Mouse (Mus musculus) kidney, adult 2 months (tissue): Measurements from ENCODE around the gene Zbtb38. TPM values are rescaled to one million over a fixed set of nuclear protein-coding genes. Genes with fewer than 3 reads are reported as not detected.

Source experiments
- DNase-seq: peaks from one replicate; pipeline ENCODE4 v3.0.0; 2021
- H3K27ac ChIP-seq: fragments of 200-500 bp; 2 replicates; pipeline ENCODE4 v1.5.1; 2012; ENCODE audit warnings: low read depth, low read length, control low read depth, inconsistent platforms; ENCODE audit not compliant: insufficient read depth
- H3K27me3 ChIP-seq: fragments of 200-500 bp; replicated peaks from 2 replicates; pipeline ENCODE4 v1.6.1; 2012; ENCODE audit warnings: mild to moderate bottlenecking, moderate library complexity, low read length, inconsistent platforms; ENCODE audit not compliant: control insufficient read depth, insufficient read depth
- H3K36me3 ChIP-seq: fragments of 200-500 bp; 2 replicates; pipeline ENCODE4 v1.6.1; 2012; ENCODE audit warnings: mild to moderate bottlenecking, moderate library complexity, low read length, inconsistent platforms; ENCODE audit not compliant: control insufficient read depth, insufficient read depth
- H3K4me1 ChIP-seq: fragments of 200-500 bp; 2 replicates; pipeline ENCODE4 v1.6.1; 2011; ENCODE audit warnings: low read length; ENCODE audit not compliant: control insufficient read depth, insufficient read depth
- H3K4me3 ChIP-seq: fragments of 200-500 bp; 2 replicates; pipeline ENCODE4 v1.5.1; 2011; ENCODE audit warnings: mild to moderate bottlenecking, low read depth, low read length, control low read depth; ENCODE audit not compliant: insufficient read depth
- CTCF ChIP-seq: fragments of 200-500 bp; conservative IDR thresholded peaks from 2 replicates; pipeline ENCODE4 v1.5.1; 2011; ENCODE audit warnings: low read depth, mild to moderate bottlenecking, control low read depth, low read length, moderate library complexity, mixed read lengths; ENCODE audit not compliant: insufficient read depth, insufficient read length
- POLR2A ChIP-seq: fragments of 200-500 bp; IDR thresholded peaks from one replicate; pipeline ENCODE4 v1.6.1; 2011; ENCODE audit warnings: low read depth, low read length, control low read depth
- WGBS: fragments of 180-500 bp; shearing (Covaris S2); methylation state at CpG from one replicate; pipeline ENCODE4 v1.1.7; 2018; 5-methylcytosine and 5-hydroxymethylcytosine counted together
- polyA plus RNA-seq: library from polyadenylated mRNA; depleted of rRNA; stranded (reverse); fragments of >200 nt; gene quantifications from 2 replicates; pipeline ENCODE4 v1.2.3, GENCODE M21; 2012

Zbtb38 gene
- polyA plus RNA-seq, 1 experiment, result 10.2 TPM

DNA sequence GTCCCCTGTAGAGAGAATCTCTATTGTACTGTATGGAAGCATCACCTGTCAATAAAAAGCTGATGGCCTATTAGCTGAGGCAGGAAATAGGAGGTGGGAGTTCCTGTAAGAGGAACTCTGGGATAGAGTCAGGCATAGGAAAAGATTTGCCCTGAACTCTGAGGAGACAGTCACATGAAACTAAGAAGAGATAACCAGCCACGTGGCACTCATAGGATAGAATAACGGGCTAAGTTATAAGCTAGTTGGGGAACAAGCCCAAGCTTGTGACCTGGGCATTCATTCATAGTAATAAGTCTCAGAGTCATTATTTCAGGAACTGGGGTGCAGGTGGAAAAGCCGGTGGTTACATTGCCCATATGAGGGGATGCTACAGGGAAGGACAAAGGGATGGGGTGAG, 10.4 kb upstream of the Zbtb38 start:
- TF ChIP-seq CTCF (no peak), POLR2A (no peak)
- Histone ChIP-seq H3K4me3 (no peak overlapping the region), H3K4me1 (no peaks in the 10 kb centered on the region; the same call in 1 of the 2 replicates), H3K27ac (no peak overlapping the region), H3K27me3 (no peaks in the 10 kb centered on the region), H3K36me3 (no peaks in the 10 kb centered on the region)
- no peak for DNase-seq
- 90% methylated on average over 3 of the region's 3 CpGs for WGBS

DNA sequence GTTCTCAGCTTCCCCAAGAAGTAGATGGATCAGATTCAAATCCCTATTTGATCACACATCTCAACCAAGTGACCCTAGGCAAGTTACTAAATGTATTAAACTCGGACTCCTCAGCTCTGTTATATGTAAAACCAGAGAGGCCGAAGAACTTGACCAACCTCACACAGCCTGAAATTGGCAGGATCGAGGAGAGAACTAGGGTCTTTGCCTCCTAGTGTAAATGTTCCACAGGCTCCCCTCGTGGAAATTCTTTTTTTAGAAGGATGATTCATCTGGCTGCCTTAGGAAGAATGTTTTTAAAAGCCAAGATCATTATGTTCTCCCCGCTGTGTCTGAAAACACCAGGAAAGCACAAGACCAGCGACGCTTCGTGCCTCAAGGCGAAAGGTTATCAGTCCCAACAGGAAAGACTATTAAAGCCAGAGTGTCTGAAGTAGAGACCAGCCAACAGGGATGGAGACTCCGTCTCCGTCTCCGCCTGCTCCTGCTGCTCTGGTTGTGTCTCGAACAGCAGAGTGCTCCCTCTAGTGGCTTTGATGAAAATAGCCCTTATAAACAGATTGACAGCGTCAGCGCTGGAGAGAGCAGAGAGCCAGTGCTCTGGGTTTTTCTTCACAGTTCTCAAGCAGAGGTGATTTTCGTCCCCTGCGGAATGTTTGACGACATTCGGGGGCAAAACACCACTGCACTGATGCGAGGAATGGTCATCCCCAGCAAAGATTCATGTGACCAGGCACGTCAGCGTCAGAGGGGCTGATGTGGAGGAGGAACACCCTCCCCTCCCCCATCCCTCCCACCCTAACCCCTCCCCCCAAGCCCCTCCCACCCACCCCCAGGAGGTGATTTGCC, 6.3 kb upstream of the Zbtb38 start:
- no peaks in the 10 kb centered on the region; the same call in 1 of the 2 replicates for H3K4me1 ChIP-seq
- H3K4me3 ChIP-seq, result peak overlapping the region; percentile 43; the same call in 1 of the 2 replicates
- DNase-seq, result peak; percentile 93
- H3K27me3 ChIP-seq, result no peaks in the 10 kb centered on the region
- peak overlapping the region; percentile 86 for H3K27ac ChIP-seq
- no peaks in the 10 kb centered on the region for H3K36me3 ChIP-seq
- 7% methylated on average over 22 of the region's 22 CpGs for WGBS
- TF ChIP-seq POLR2A (no peak), CTCF (peak; percentile 91)

DNA sequence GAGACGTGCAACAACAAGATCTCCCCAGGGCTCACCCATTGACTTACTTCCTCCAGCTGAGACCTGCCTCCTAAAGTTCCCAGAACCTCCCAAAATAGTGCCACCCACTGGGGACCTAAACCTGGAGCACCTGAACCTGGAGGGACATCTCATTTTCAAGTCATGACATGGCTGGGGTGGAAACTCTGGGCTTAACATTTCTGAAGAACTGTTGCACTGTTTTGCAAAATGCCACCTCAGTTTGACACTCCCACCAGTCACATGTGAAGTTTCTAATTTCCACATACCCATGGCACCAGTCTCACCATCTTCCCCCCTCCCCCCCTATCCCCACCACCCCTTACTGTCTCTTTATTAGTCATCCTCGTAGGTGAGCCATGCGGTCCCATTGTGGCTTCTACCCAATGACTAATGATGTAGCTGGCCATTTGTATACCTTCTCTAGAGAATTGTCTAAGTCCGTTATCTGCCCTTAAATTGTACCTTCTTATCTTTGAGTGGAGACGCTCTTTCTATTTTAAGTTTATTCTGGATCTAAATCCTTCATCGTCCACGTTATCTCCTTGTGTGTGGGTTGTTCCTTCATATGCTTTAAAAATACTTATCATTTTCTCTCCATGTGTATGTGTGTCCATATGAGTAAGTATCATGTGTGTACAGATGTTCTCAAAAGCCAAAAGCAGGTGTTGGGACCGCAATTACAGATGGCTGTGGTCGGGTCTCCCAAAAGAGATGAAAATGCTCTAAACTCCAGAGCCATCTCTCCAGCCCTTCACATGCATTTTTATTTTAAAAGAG, 4.2 kb upstream of the Zbtb38 start:
- Histone ChIP-seq H3K27ac (no peak overlapping the region), H3K36me3 (no peaks in the 10 kb centered on the region), H3K4me1 (no peaks in the 10 kb centered on the region; the same call in 1 of the 2 replicates), H3K4me3 (no peak overlapping the region), H3K27me3 (no peaks in the 10 kb centered on the region)
- TF ChIP-seq POLR2A (no peak), CTCF (no peak)
- WGBS, result 95% methylated on average over 9 of the region's 9 CpGs
- DNase-seq, result no peak

DNA sequence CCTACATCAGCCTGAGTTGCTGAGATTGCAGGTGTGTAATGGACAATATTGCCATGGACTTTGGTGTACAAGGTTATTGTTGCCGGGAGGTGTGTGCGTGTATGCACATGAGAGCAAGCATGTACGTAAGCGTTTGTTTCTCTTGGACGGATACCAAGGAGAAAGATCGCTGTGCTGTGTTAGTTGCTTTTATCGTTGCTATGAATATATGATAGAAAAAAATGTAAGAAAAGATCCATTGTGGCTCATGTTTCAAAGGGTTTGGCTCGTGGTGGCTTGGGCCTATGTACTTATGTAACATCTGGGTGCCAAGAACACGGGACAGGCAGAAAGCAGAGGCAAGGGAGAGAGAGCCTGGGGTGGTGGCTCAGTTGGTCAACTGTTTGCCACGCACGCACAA, 3.1 kb upstream of the Zbtb38 start:
- Histone ChIP-seq H3K4me1 (no peaks in the 10 kb centered on the region; the same call in 1 of the 2 replicates), H3K27me3 (no peaks in the 10 kb centered on the region), H3K4me3 (no peak overlapping the region), H3K36me3 (no peaks in the 10 kb centered on the region), H3K27ac (no peak overlapping the region)
- DNase-seq, result no peak
- WGBS, result 79% methylated on average over 11 of the region's 11 CpGs
- TF ChIP-seq POLR2A (no peak), CTCF (no peak)

DNA sequence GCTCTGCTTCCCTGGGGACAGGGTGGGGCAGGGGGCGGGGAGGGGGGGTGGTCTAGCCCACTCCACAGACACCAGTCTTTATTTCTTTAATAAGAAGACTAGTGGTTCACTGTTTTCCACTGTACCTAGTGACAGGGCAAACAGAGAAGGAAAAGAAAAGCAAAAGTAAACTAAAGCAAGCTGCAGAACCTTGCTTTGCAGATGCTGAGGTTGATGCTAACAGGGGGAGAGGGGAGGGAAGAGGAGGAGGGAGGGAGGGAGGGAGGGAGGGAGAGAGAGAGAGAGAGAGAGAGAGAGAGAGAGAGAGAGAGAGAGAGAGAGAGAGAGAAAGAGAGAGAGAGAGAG, 2.0 kb upstream of the Zbtb38 start:
- Histone ChIP-seq H3K27me3 (no peaks in the 10 kb centered on the region), H3K4me3 (no peak overlapping the region), H3K27ac (no peak overlapping the region), H3K36me3 (no peaks in the 10 kb centered on the region), H3K4me1 (no peaks in the 10 kb centered on the region; the same call in 1 of the 2 replicates)
- WGBS, result 47% methylated on average over 1 of the region's 1 CpGs
- DNase-seq, result no peak
- TF ChIP-seq CTCF, result no peak
- no peak for TF ChIP-seq POLR2A

DNA sequence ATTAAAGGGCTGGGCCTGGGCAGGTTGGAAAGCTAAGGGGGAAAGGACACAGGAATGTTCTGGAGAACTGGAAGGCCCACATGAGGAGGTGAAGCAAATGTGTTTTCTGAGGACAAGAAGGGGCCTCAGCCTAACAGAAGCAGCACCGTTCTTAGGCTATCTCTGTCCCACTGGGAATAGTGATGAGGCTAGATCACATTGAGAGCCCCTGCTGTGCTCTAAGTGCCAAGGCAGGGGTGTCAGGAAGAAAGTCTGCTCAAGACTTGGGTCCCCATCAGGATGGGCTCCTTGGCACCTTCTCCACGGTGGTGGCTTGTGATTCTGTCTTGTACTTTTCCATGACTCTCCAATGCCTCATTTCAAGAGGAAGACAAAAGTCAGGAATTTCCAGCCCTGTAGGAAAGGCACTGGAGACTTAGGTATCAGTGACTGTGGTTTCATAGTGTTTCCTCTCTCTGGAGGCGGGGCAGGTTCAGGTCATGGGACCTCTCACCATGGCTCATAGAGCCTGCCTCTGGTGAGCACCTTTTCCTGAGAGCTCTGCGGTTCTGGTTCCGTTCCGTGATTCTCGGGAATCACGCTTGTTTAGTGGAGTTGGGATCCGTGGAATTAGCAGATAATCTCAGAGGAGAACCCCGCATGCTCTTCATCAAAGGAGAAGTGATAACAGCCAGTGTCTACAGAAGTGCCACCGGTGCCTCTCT, 1.4 kb upstream of the Zbtb38 start:
- Histone ChIP-seq H3K27ac (peak overlapping the region; percentile 1; the same call in 1 of the 2 replicates), H3K4me3 (no peak overlapping the region), H3K36me3 (no peaks in the 10 kb centered on the region), H3K4me1 (no peaks in the 10 kb centered on the region), H3K27me3 (no peaks in the 10 kb centered on the region)
- WGBS, result 84% methylated on average over 11 of the region's 11 CpGs
- TF ChIP-seq POLR2A, result no peak
- TF ChIP-seq CTCF, result no peak
- peak; percentile 35 for DNase-seq

DNA sequence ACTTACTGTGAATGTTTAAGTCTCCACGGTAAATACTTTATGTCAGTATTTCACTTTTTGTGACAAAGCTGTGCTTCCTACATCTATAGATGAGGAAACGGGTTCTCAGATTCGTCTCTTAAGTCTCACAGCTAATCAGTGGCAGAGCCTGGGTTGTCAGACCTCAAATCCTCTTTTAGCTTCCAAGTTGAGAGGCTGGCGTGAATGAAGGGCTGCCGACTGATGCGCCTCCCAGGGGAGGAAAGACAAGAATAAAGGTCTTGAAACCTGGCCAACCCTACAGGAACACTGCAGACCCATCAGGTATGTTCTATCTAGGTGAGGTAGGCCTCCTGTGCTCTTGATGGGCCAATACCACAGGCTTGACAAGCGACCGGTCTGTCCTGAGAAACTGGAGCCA, 761 bp upstream of the Zbtb38 start:
- no peak for TF ChIP-seq CTCF
- no peak for TF ChIP-seq POLR2A
- no peak for DNase-seq
- Histone ChIP-seq H3K27ac (peak overlapping the region; percentile 1; the same call in 1 of the 2 replicates), H3K4me1 (no peaks in the 10 kb centered on the region), H3K4me3 (no peak overlapping the region), H3K36me3 (no peaks in the 10 kb centered on the region), H3K27me3 (no peaks in the 10 kb centered on the region)
- 93% methylated on average over 8 of the region's 8 CpGs for WGBS
